Mouse (Mus musculus) liver, embryonic 14.5 days (tissue): Measurements from ENCODE around the gene Cryba4.

Experiments used
- CTCF ChIP-seq: IDR thresholded peaks from 2 replicates; pipeline ENCODE4 v1.5.1; 2016; ENCODE audit warnings: antibody characterized with exemption, low read depth, control low read depth
- EP300 ChIP-seq: IDR thresholded peaks from 2 replicates; pipeline ENCODE4 v1.6.1; 2016; ENCODE audit warnings: antibody characterized with exemption, low read depth

- TF ChIP-seq CTCF (no peak), EP300 (no peak)
Measured at GRCm38 (mm10) chr5:112208321-112208720, 44.0 kb downstream of the Cryba4 start.
